Mouse (Mus musculus) retina, embryonic 14.5 days (tissue): ENCODE measurements at regions not wholly inside any gene's neighbourhood (a gene's known extent, or its start where the extent isn't known, plus 50 kb on each side); places are given as distances from the start of the nearest gene placed in this dataset.
"Not testable (repeated sequence)": the region's sequence is repeated elsewhere in the genome, so short reads cannot be mapped to it uniquely, and the experiment has no call there.

Experiments used
- DNase-seq: peaks from one replicate; pipeline ENCODE4 v3.0.0-alpha.2; 2015; ENCODE audit warnings: low spot score

GRCm38 (mm10) chr9:5718585-5718984, 373.4 kb downstream of the Casp12 start:
- DNase-seq, result not testable (repeated sequence)

GRCm38 (mm10) chr9:5728843-5729242, 383.6 kb downstream of the Casp12 start:
- no peak for DNase-seq

GRCm38 (mm10) chr9:5752686-5753301, 407.6 kb downstream of the Casp12 start:
- DNase-seq, result peak; percentile 24

- no peak for DNase-seq
These were observed 408.6 kb downstream of the Casp12 start for GRCm38 (mm10) chr9:5753785-5754184.

GRCm38 (mm10) chr9:5761215-5761614, 407.2 kb upstream of the Pdgfd start:
- DNase-seq, result no peak

- DNase-seq, result no peak
These were observed 398.5 kb upstream of the Pdgfd start for GRCm38 (mm10) chr9:5769927-5770326.

DNA sequence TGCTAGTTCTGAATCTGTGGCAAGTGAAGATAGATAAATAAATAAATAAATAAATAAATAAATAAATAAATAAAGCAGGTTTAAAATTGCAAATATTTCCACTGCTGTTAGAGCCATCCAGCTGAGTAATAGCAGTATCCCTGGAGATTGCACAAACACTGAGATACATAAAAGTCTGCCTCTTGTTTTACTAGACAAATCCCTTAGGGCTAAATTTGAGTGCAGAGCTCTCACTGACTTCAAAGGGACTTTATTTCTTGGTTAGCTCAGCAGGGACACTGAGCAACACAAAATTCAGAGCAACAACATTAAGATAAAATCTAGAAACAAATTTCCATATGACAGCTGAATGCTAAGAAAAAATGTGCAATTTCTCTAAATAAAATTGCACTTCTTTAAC, 397.2 kb upstream of the Pdgfd start:
- no peak for DNase-seq
